Mouse (Mus musculus) CH12.LX (cell line): Measurements from ENCODE around the gene Olfr96. TPM values are rescaled to one million over a fixed set of nuclear protein-coding genes. Genes with fewer than 3 reads are reported as not detected.

Experiments
- DNase-seq: peaks from one replicate; pipeline ENCODE4 v3.0.0-alpha.2; 2013; ENCODE audit errors: extremely low read depth
- H3K27ac ChIP-seq: 2 replicates; pipeline ENCODE4 v1.5.1; 2012; ENCODE audit warnings: low read depth, mild to moderate bottlenecking, control low read depth, moderate library complexity; ENCODE audit not compliant: insufficient read depth
- H3K27me3 ChIP-seq: replicated peaks from 2 replicates; pipeline ENCODE3; 2012; ENCODE audit warnings: inconsistent platforms
- H3K36me3 ChIP-seq, 2 experiments: replicated peaks in 1 of 2; 2 replicates each; pipeline versions ENCODE3 to v1.6.1; 2012; ENCODE audit warnings: inconsistent platforms in 1 of 2, low read length in 1 of 2, mild to moderate bottlenecking in 1 of 2, mixed read lengths in 1 of 2, moderate library complexity in 1 of 2; ENCODE audit not compliant: control insufficient read depth in 1 of 2, insufficient read depth in 1 of 2
- H3K4me1 ChIP-seq, 2 experiments: 2 replicates each; pipeline ENCODE4 v1.6.1; 2012; ENCODE audit warnings: inconsistent platforms in 1 of 2, moderate library complexity in 1 of 2; ENCODE audit not compliant: insufficient read depth in 2 of 2, control insufficient read depth in 1 of 2
- H3K4me2 ChIP-seq: 2 replicates; pipeline ENCODE4 v1.6.1; 2012; ENCODE audit warnings: low read depth, mild to moderate bottlenecking, control low read depth; ENCODE audit not compliant: poor library complexity, insufficient read depth, severe bottlenecking
- H3K4me3 ChIP-seq, 3 experiments: fragments of 150-350 bp in 1 of 3; sonication (generic) in 1 of 3; replicated peaks in 1 of 3; 2 replicates each; pipeline versions ENCODE3 to v1.5.1; 2011 to 2012; ENCODE audit warnings: low read depth in 2 of 3, low read length in 2 of 3, mild to moderate bottlenecking in 2 of 3, moderate library complexity in 2 of 3, control low read depth in 1 of 3, improper control_type of control experiment in 1 of 3, inconsistent platforms in 1 of 3, mixed read lengths in 1 of 3; ENCODE audit not compliant: poor library complexity in 1 of 3
- H3K79me2 ChIP-seq: replicated peaks from 2 replicates; pipeline ENCODE4 v1.6.1; 2012; ENCODE audit warnings: mild to moderate bottlenecking, moderate library complexity; ENCODE audit not compliant: control insufficient read depth, poor library complexity, insufficient read depth, severe bottlenecking; ENCODE audit errors: extremely low read depth
- H3K9ac ChIP-seq: 2 replicates; pipeline ENCODE4 v1.6.1; 2012; ENCODE audit warnings: low read depth, mild to moderate bottlenecking, control low read depth, moderate library complexity; ENCODE audit not compliant: insufficient read depth
- H3K9me3 ChIP-seq: replicated peaks from 2 replicates; pipeline ENCODE3; 2012; ENCODE audit warnings: low read length, inconsistent platforms, mixed read lengths
- CTCF ChIP-seq, 2 experiments: IDR thresholded peaks in 1 of 2; conservative IDR thresholded peaks in 1 of 2; 2 replicates each; pipeline ENCODE4 v1.5.1; 2011 to 2012; ENCODE audit warnings: low read depth in 2 of 2, low read length in 2 of 2, improper control_type of control experiment in 1 of 2, inconsistent platforms in 1 of 2, mild to moderate bottlenecking in 1 of 2, moderate library complexity in 1 of 2
- E2F4 ChIP-seq: IDR thresholded peaks from 2 replicates; pipeline ENCODE4 v1.6.1; 2011; ENCODE audit warnings: low read depth, low read length, improper control_type of control experiment; ENCODE audit not compliant: insufficient replicate concordance
- EP300 ChIP-seq: IDR thresholded peaks from 2 replicates; pipeline ENCODE4 v1.6.1; 2011; ENCODE audit warnings: low read length, improper control_type of control experiment
- ETS1 ChIP-seq: conservative IDR thresholded peaks from 2 replicates; pipeline ENCODE4 v1.6.1; 2012; ENCODE audit warnings: low read depth, mild to moderate bottlenecking, inconsistent platforms, low read length, improper control_type of control experiment, moderate library complexity
- GABPA ChIP-seq: IDR thresholded peaks from 2 replicates; pipeline ENCODE4 v1.6.1; 2012; ENCODE audit warnings: low read depth, low read length, improper control_type of control experiment, inconsistent platforms; ENCODE audit not compliant: insufficient replicate concordance
- HCFC1 ChIP-seq: IDR thresholded peaks from 2 replicates; pipeline ENCODE4 v1.6.1; 2012; ENCODE audit warnings: low read depth, mild to moderate bottlenecking, inconsistent platforms, low read length, improper control_type of control experiment
- KAT2A ChIP-seq: IDR thresholded peaks from 2 replicates; pipeline ENCODE4 v1.6.1; 2012; ENCODE audit warnings: low read length, improper control_type of control experiment, inconsistent platforms; ENCODE audit not compliant: insufficient replicate concordance
- MEF2A ChIP-seq: IDR thresholded peaks from 2 replicates; pipeline ENCODE4 v1.6.1; 2014; ENCODE audit warnings: low read depth, mild to moderate bottlenecking, inconsistent platforms, low read length, improper control_type of control experiment, borderline replicate concordance
- MYC ChIP-seq: IDR thresholded peaks from 2 replicates; pipeline ENCODE4 v1.6.1; 2011; ENCODE audit warnings: low read depth, mild to moderate bottlenecking, improper control_type of control experiment, low read length
- NRF1 ChIP-seq: IDR thresholded peaks from 2 replicates; pipeline ENCODE4 v1.6.1; 2014; ENCODE audit warnings: low read depth, mild to moderate bottlenecking, inconsistent platforms, low read length, improper control_type of control experiment, moderate library complexity
- RCOR1 ChIP-seq: conservative IDR thresholded peaks from 2 replicates; pipeline ENCODE4 v1.6.1; 2012; ENCODE audit warnings: low read depth, mild to moderate bottlenecking, inconsistent platforms, low read length, improper control_type of control experiment
- SIN3A ChIP-seq: IDR thresholded peaks from 2 replicates; pipeline ENCODE4 v1.6.1; 2012; ENCODE audit warnings: low read length, improper control_type of control experiment, inconsistent platforms
- TCF12 ChIP-seq: IDR thresholded peaks from 2 replicates; pipeline ENCODE4 v1.6.1; 2014; ENCODE audit warnings: low read depth, mild to moderate bottlenecking, inconsistent platforms, low read length, improper control_type of control experiment
- UBTF ChIP-seq: IDR thresholded peaks from 2 replicates; pipeline ENCODE4 v1.6.1; 2012; ENCODE audit warnings: low read depth, mild to moderate bottlenecking, inconsistent platforms, low read length, improper control_type of control experiment, moderate library complexity
- ZKSCAN1 ChIP-seq: IDR thresholded peaks from 2 replicates; pipeline ENCODE4 v1.6.1; 2012; ENCODE audit warnings: low read depth, inconsistent platforms, low read length, improper control_type of control experiment, borderline replicate concordance
- ZMIZ1 ChIP-seq: IDR thresholded peaks from 2 replicates; pipeline ENCODE4 v1.6.1; 2012; ENCODE audit warnings: low read depth, mild to moderate bottlenecking, inconsistent platforms, low read length, improper control_type of control experiment
- dilution Hi-C: fragments of 300-500 bp; cut with MboI; formaldehyde crosslinking; loops from 2 replicates; pipeline ENCODE4 v1.14.3; 2020; ENCODE audit warnings: low sequenced_read_pairs; ENCODE audit not compliant: extremely low pct_unique_long_range_greater_than_20kb, extremely low pct_ligation_motif_present
- in situ Hi-C: fragments of 300-500 bp; cut with MboI; formaldehyde crosslinking; loops from 3 replicates; pipeline ENCODE4 v1.14.3; 2019; ENCODE audit warnings: low sequenced_read_pairs, low pct_ligation_motif_present, low pct_unique_long_range_greater_than_20kb, mixed read lengths
- polyA plus RNA-seq: library from polyadenylated mRNA; unstranded; fragments of >175 nt; gene quantifications from 2 replicates; pipeline ENCODE4 v1.2.1, GENCODE M21; 2012; ENCODE audit warnings: low read depth; ENCODE audit not compliant: insufficient read length
- total RNA-seq, 2 experiments: library from RNA; depleted of rRNA; stranded (reverse); fragments of 300-350 nt in 1 of 2; fragments of >200 nt in 1 of 2; gene quantifications; 2 replicates each; pipeline ENCODE4 v1.2.3; 2012 to 2014

Olfr96 gene
- total and polyA plus RNA-seq, 3 experiments, result not detected

- Histone ChIP-seq H3K4me3 (no peak overlapping the region), H3K79me2 (no peaks in the 10 kb centered on the region), H3K9me3 (peaks cover 4% of the 10 kb centered on the region), H3K9ac (no peak overlapping the region), H3K27ac (no peak overlapping the region), H3K36me3 (no peaks in the 10 kb centered on the region), H3K4me1 (no peaks in the 10 kb centered on the region; a peak in 1 of 4 replicates), H3K4me2 (no peak overlapping the region)
- dilution Hi-C loops, result no loop called here
- no peak for TF ChIP-seq ETS1
- no peak for TF ChIP-seq SIN3A
- no peak for TF ChIP-seq HCFC1
- no peak for TF ChIP-seq KAT2A
- TF ChIP-seq TCF12, result no peak
- no peak for TF ChIP-seq EP300
- TF ChIP-seq CTCF (conservative IDR thresholded peaks at IDR 0.05 in 1 of 2, IDR thresholded peaks at IDR 0.05 in 1 of 2; ENCODE audit: low read depth in 2 of 2, low read length in 2 of 2), result no peak
- TF ChIP-seq ZKSCAN1, result no peak
- TF ChIP-seq, all 38 proteins: peak for 0
- H3K27me3 ChIP-seq, result peaks cover 2% of the 10 kb centered on the region
- in situ Hi-C loops, result no loop called here
- no peak for DNase-seq
These were observed 22.9 kb upstream of the Olfr96 start for GRCm38 (mm10) chr17:37196845-37197724.

DNA sequence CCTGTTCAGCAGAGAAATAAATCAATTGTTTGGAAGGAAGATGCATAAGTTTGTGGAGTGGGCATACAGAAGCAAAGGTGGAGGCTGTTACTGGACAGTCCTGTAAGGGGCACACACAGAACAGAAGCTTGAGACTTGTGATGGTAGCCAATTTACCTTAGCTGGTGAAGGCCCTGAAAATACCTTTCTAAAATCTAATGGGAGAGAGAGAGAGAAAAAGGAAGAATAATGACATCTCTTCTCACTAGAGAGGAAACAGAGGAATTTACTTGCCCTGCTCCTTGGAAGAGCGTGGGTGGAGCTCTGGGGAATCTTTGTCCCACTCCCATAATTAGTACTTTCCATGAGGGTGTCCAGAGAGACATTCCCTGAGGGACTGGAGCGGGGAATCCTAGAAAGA is 19.1 kb upstream of the Olfr96 start, which contains the start of gene Olfr94:
Gene Olfr94 (minus strand): TSS at position 101 of the 400 bp plus-strand sequence.
- Histone ChIP-seq H3K27ac (no peak within 1 kb of the TSS), H3K9me3 (peaks cover 4% of the 10 kb centered on the region), H3K36me3 (no peaks in the 10 kb centered on the region), H3K4me2 (no peak within 1 kb of the TSS), H3K27me3 (peaks cover 4% of the 10 kb centered on the region), H3K9ac (no peak within 1 kb of the TSS), H3K4me3 (no peak within 1 kb of the TSS), H3K4me1 (no peaks in the 10 kb centered on the region), H3K79me2 (no peaks in the 10 kb centered on the region)
- TF ChIP-seq NRF1 (no peak), MYC (no peak), GABPA (no peak), TCF12 (no peak), UBTF (no peak), ZKSCAN1 (no peak), MEF2A (no peak), HCFC1 (no peak), RCOR1 (no peak), ZMIZ1 (no peak), E2F4 (no peak)
- DNase-seq, result no peak
- in situ Hi-C loops, result loop anchor here (5.0 to 10.0 kb wide), 2 partner anchors 124 to 286 kb away; no protein-coding TSS in a partner anchor
- dilution Hi-C loops, result no loop called here
